Mouse (Mus musculus) spleen, postnatal 4 days (tissue): ENCODE results near the gene Chrnd.
A peak's percentile ranks its signal among the peaks of the same experiment; 100 is the strongest.

ENCODE experiments used
- DNase-seq, 2 experiments: peaks; one replicate each; pipeline ENCODE4 v3.0.0; 2022; ENCODE audit warnings: low spot score in 2 of 2

Chrnd gene

GRCm38 (mm10) chr1:87190429-87190828 lies at the start of gene Chrnd:
Gene Chrnd (plus strand): TSS chr1:87190607.
- DNase-seq: no peak

DNA sequence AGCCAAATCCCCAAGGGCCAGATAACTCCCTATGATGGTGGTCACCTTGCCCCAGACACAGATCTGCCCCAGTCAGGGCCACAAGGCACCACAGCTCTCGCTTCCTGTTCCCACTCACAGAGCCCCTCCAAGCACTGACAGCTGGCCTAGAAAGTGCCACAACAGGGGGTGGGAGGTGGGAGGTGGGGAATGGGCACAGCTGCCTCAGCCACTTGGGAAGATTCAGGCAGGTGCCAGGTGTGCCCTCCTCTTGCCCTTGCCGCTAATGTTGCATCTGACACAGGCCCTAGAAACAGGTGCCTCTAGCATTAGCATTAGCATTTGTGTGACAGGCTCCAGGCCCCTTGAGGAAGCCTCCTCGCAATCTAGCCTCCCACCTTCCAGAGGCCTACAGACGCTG lies 48.9 kb upstream of the Chrnd start:
- DNase-seq: no peak

GRCm38 (mm10) chr1:87142456-87142855 lies 48.0 kb upstream of the Chrnd start:
- no peak for DNase-seq

DNA sequence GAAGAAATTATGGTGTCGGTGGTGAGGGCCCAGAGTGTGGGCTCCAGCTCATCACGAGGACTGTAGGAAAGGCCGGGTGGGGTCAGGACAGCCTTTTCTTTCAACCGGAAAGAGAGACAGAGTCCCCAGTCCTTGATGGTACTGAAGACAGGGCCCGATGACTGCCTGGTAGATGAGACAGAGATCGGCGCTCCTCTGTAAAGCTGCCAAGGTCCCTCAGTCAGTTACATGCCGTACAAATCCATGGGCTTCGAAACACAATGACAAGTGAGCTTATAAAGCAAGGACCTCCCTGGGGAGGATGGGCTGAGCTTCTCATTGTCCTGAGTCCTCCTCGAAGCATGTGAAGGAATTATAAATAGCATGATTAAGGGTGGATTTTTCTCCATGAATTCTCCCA lies 47.3 kb upstream of the Chrnd start:
- no peak for DNase-seq

GRCm38 (mm10) chr1:87149422-87149821 lies 41.0 kb upstream of the Chrnd start:
- no peak for DNase-seq

- DNase-seq: no peak
These were observed 39.1 kb upstream of the Chrnd start for GRCm38 (mm10) chr1:87151286-87151685.

DNA sequence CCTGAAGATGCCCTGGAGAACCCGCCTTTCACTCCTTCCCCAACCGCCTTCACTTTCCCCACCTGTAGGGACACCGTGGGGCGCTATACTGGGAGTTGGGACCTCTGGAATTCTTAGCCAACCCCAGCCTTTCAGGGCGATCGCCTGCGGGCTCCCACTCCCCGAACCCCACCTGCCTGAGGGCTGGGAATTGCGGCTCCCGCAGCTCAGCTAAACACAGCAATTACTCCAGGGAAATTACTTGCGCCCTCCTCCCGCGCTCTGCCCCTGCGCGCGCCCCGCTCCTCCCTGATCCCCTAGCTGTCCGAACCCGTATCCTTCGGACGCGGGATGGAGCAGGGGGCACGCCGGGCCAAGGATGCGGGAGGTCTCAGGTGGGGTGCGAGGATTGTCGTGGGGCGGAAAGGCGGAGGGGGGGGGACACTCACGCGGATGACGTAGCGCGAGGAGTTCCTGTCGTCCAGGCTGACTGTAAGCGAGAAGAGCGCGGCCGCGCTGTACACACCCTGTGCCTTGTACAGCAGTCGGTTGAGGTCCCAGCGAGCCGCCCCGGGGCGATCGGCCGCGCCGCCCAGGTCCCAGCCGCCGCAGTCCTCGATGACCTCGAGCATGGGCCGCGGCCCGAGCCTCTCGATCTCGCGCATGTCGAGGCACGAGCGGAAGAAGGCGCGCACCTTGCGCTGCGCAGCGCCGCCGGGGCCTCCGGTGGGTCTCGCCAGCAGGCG lies 36.5 kb upstream of the Chrnd start:
- no peak for DNase-seq

DNA sequence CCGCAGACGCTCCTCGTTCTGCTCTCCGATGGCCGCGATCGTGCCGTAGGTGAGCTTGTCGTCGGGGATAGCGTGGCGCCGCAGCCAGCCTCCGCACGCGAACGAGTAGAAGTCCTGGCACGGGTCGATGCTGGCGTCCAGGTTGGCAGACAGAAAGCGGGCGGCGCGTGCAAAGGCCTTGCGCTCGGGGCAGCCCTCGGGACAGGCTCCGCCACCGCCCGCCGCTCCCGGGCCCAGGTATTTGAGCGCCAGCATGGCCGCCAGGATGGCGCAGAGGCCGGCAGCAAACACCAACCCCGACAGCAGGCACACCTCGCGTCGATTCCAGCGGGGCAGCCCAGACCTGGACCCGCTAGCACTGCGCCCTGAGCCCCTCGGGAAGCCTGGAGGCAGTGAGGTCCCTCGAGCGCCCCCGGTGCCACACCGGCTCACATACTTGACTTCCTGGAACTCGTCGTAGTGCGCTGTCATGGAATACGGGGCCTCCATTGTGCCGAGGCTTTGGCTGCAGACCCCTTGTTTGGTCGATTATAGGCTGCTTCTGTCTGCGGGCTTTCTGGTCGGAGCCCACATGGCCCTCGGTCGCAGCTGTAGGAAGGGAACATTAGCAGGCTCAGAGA lies 35.8 kb upstream of the Chrnd start:
- DNase-seq: no peak

DNA sequence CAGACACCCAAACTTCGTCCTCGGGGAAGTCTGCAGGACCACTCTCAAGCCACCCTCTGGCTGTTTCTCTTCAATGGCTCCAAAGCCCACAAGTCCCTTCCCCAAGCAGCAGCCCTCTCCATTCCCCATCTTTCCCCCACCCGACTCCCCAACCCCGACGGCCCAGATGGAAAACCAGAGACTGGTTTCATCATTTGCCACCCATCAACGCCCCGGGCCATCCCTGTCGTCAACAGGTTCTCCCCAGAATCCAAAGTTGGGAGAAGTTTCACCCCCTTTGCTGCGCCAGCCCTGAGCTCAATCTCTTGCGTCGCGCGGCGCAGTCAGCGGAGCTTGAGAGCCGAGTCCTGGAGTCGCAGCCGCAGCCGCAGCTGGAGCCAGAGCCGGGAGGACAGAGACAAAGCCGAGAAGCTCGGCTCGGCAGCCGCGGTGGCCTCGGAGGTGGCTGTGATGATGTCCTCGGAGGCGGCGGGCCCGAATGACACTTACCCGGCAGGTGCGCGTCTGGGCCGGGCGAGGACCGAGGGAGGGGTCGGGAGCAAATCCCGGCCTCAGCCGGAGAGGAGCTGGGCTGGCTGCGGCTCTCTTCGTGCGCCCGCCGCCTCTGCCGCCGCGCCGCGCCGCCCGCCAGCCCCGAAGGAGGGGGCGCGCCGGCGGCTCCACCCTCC lies 34.7 kb upstream of the Chrnd start:
- no peak for DNase-seq

DNA sequence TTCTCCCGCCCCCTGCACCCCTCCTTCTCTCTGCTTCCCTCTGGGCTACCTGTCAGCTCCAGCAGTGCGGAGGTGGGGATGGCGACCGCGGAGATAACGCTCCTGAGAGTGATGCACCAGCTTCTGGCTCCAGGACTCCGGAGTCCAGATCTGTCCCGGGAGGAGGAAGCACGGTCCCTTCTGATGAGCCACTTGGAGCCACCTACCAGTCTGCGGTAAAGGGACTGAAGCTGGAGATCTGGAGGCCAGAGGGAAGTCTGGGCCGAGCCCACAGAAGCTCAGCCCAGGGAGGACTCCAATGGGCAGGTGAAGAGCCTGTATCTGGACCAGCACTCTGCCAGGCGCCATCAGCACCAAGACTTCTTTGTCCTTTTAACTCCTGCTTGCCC lies 34.2 kb upstream of the Chrnd start, which contains the start of gene Ecel1:
TSS of gene Ecel1 (minus strand) at position 323 of the 389 bp plus-strand sequence.
- DNase-seq: no peak

GRCm38 (mm10) chr1:87159396-87159795 lies 31.0 kb upstream of the Chrnd start:
- no peak for DNase-seq

GRCm38 (mm10) chr1:87164164-87164795 lies 26.1 kb upstream of the Chrnd start:
- no peak for DNase-seq

- no peak for DNase-seq
These were observed 25.6 kb upstream of the Chrnd start for GRCm38 (mm10) chr1:87164796-87165184.

DNA sequence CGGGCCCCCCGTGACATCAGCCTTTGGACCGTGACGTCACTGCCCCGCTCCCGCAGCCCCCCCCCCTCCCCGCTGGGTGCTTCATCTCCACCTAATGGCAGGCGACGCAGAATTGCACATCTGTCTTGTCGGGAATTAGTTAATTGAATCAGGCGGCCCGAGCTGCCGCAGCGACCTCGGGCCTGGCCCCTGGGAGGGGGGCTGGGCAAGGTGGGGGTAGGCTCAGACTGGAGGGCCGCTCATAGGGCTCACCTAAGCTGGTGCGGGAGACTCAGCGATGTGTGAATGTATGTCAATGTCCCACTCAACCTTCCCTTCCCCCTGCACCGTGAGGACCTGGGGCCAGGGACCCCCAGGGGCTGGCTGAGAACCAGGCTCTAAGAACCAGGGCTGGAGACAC lies 19.9 kb upstream of the Chrnd start:
- no peak for DNase-seq

DNA sequence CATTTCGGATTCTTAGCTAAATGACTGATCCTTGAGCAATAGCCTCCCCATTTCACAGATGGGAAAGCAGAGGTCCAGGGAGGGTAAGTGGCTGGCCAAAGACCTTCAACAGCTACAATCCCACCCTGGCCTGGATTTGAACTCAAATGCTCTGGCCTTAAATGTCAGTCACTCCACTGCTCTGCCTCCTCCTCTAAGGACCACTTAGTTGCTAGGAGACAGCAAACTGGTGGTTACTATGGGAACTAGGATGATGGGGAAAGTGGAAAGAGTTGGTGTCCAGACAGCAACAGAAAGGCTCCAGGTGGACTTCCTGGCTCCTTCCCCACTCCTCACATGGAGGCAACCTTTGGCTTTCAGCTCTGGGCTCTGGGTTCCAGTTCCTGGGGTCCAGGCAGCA lies 19.1 kb upstream of the Chrnd start:
- DNase-seq: no peak

- no peak for DNase-seq
These were observed 18.1 kb upstream of the Chrnd start for GRCm38 (mm10) chr1:87172316-87172715.

GRCm38 (mm10) chr1:87174006-87174955 lies 16.1 kb upstream of the Chrnd start:
- DNase-seq: peak; percentile 49 to 79

DNA sequence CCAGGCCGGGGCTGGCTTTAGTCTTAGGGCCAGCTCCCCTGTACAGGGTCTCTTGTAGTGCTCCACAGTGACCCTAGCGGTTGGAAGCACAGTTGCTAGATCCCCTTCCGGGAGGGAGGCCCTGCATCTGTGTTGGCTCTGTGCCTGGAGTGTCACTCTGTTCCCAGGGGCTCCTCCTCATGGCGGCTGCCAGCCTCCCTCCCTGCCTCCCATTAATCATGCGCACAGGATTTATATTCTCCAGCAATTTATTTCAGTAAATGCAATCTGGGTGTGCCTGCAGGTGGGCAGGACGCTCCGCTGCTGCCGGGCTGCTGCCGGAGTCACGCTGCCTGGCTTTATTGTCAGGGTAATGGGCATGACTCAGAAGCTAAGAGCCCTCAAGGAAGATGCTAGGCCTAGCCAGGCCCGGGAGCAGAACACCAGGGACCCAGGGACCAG lies 14.5 kb upstream of the Chrnd start:
- DNase-seq: no peak

GRCm38 (mm10) chr1:87180896-87181295 lies 9.5 kb upstream of the Chrnd start:
- no peak for DNase-seq

DNA sequence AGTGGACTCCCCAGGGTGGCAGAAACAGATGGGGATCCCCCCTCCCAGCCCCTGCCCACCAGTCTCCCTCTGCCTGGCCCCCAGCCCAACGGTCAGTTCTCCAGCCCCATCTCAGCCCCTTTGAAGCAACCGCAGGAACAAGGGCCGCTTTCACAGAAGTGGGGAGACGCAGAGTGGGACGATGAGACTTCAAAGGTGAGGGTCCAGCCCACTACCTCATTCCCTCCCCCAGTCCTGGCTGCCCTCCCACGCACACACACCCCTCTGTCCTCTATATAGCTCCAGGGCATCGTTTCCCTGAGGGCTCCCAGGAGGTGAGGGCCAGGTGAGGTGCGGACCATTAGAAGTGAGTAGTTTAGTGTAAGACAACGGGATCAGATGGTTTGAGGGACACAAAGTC lies 7.4 kb upstream of the Chrnd start, which contains the start of gene Prss56:
TSS of gene Prss56 (plus strand) at position 301 of the 400 bp plus-strand sequence.
- no peak for DNase-seq
